Mouse (Mus musculus) lung, postnatal 0 days (tissue): ENCODE results near the gene Anapc15-ps.

Experiments
- CTCF ChIP-seq: IDR thresholded peaks from 2 replicates; pipeline ENCODE4 v1.5.1; 2016; ENCODE audit warnings: antibody characterized with exemption, mild to moderate bottlenecking
- EP300 ChIP-seq: IDR thresholded peaks from 2 replicates; pipeline ENCODE4 v1.6.1; 2016; ENCODE audit warnings: antibody characterized with exemption, mild to moderate bottlenecking, control low read depth

GRCm38 (mm10) chr10:95673351-95673750 lies at the start of gene Anapc15-ps:
- TF ChIP-seq CTCF = no peak
- TF ChIP-seq EP300 = no peak
